Mouse (Mus musculus) liver, embryonic 14 days (tissue): Measurements from ENCODE around the gene Gm36245. TPM values are rescaled to one million over a fixed set of nuclear protein-coding genes. Genes with fewer than 3 reads are reported as not detected.

Source experiments
- polyA plus RNA-seq: library from polyadenylated mRNA; depleted of rRNA; stranded (reverse); fragments of >200 nt; gene quantifications from 2 replicates; pipeline ENCODE4 v1.2.3, GENCODE M21; 2012; rRNA removed

Gm36245 gene
- not detected in 2 replicates for polyA plus RNA-seq

DNA sequence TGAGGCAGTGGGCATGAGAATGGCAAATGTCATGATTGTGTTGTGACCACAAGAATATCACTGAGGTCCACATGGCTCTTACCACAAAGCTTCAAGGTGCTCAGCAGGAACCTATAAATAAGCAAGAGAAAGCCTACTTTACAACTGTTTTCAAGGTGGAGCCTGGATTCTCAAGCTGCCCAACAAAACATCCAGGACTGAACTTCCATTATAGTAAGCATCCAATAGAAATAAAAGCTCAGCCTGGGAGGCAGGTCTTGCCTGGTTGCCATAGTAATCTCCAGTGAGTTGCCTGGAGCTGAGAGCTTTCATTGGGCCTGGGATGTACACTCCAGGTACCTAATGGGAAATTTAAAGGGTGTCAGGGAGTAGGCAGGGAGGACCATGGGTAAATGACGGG, at the start of gene Gm36245:
Gene Gm36245, plus strand, starts transcription at position 301 of the 400 bp plus-strand sequence.

GRCm38 (mm10) chr15:77561792-77562191, 37.3 kb upstream of the Gm36245 start, which contains the start of gene 1700025B11Rik:
1700025B11Rik (minus strand) TSS chr15:77561892.

DNA sequence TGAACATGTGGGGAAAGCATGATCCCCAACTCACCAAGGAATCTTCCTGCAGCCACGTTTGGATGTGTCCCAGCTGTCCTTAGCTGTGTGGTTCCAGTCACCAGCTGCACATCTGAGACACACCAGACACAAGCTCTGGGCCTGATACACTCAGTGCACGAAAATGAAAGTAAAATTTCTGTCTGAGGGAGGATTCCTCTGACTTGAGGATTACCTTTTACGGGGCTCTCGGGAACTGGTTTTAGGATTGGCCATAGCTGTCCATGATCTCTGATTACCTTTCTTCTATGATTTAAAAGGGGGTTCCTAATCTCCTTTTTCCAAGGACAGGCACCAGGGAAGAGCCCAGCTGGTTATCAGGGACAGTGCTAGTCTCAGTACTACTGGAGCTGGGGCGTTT, 3.1 kb upstream of the Gm36245 start, which contains the start of gene Apol10b:
Gene Apol10b, minus strand, starts transcription at position 165 of the 400 bp plus-strand sequence.

DNA sequence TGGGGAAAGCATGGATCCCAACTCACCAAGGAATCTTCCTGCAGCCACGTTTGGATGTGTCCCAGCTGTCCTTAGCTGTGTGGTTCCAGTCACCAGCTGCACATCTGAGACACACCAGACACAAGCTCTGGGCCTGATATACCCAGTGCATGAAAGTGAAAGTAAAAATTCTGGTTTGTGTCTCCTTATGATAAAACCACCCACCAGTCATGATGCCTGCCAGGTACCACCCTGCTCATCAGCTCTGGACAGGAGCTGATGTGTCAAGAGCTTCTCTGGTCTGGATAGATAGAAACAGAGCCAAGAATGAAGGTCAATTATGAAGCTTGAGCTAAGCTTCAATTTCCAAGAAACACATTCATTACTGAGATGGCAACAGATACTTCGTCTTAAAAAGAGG, 44.1 kb downstream of the Gm36245 start, which contains the start of gene Apol11b:
Gene Apol11b, minus strand, starts transcription at position 111 of the 400 bp plus-strand sequence.

Other genes with a start within 250 kb of the Gm36245 start
- 0.28 and 0.34 TPM in 2 replicates for gene Apol7a, start 200.1 kb upstream of the Gm36245 start, polyA plus RNA-seq
- gene Apol9a, start 188.1 kb upstream of the Gm36245 start, polyA plus RNA-seq: 0.02 TPM in 1 of 2 replicates, not detected in the other
- not detected in 2 replicates for gene Apol7b, start 151.8 kb upstream of the Gm36245 start, polyA plus RNA-seq
- gene Apol10a, start 122.2 kb upstream of the Gm36245 start, polyA plus RNA-seq: 0.03 and 0.05 TPM in 2 replicates
- 0.14 and 0.18 TPM in 2 replicates for gene Apol11a, start 91.0 kb upstream of the Gm36245 start, polyA plus RNA-seq
- not detected in 2 replicates for gene Apol7c, start 65.9 kb upstream of the Gm36245 start, polyA plus RNA-seq
- not detected in 2 replicates for gene 1700025B11Rik, start 37.4 kb upstream of the Gm36245 start, polyA plus RNA-seq
- gene Apol10b, start 3.1 kb upstream of the Gm36245 start, polyA plus RNA-seq: 0.01 TPM in 2 replicates
- 4.1 and 4.6 TPM in 2 replicates for gene Apol11b, start 44.0 kb downstream of the Gm36245 start, polyA plus RNA-seq
- 0.01 TPM in 1 of 2 replicates, not detected in the other for gene Apol7e, start 99.6 kb downstream of the Gm36245 start, polyA plus RNA-seq
- gene Apol9b, start 129.8 kb downstream of the Gm36245 start, polyA plus RNA-seq: 0.03 and 0.07 TPM in 2 replicates
- gene Apol8, start 157.7 kb downstream of the Gm36245 start, polyA plus RNA-seq: 42.8 and 44.5 TPM in 2 replicates
- 23.4 and 23.7 TPM in 2 replicates for gene Myh9, start 242.9 kb downstream of the Gm36245 start, polyA plus RNA-seq